Mouse (Mus musculus) thymus, postnatal 36 days (tissue): ENCODE measurements at regions not wholly inside any gene's neighbourhood (a gene's known extent, or its start where the extent isn't known, plus 50 kb on each side); places are given as distances from the start of the nearest gene placed in this dataset.

Source experiments
- DNase-seq, 2 experiments: peaks; one replicate each; pipeline ENCODE4 v3.0.0; 2022; ENCODE audit warnings: mixed read lengths in 2 of 2

DNA sequence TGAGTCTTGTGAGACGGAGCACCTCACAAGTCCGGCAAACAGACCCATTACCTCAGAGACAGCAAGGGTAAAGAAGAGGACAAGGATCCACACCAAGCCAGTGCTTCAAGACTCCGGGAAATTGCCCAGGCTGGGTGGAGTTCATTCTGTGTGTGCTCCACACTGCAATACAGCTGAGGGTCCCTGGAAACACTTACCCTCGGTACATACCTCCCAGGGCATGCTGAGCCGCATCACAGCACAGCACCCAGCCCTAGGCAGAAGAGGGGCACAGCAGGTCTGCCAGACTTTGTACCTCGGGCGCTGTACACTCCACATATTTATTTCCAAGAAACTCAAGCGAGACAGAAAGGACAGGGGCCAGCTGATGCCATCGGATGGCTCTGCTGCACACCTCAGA lies 54.5 kb upstream of the Cmc1 start:
- DNase-seq = no peak

- DNase-seq = no peak
Observed at GRCm38 (mm10) chr9:118206483-118206882, 56.5 kb upstream of the Cmc1 start.

DNA sequence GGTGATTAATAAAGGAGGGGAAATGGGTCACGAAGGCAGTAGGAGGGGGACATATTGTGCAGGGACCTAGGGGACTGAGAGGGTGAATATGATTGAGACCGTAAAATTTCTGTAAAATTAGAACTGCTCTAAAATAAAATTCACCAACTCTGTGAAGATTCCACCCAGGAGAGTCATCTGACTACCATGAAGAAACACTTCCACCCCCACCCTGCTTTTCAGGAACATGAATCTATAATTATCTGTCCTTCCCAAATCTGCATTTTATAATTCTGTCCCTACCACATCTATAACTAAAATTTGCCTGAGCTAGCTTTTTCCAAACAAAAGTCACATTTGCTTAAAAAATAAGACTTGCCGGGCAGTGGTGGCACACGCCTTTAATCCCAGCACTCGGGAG lies 69.7 kb upstream of the Cmc1 start:
- DNase-seq = no peak

GRCm38 (mm10) chr9:118221186-118221585 lies 71.2 kb upstream of the Cmc1 start:
- DNase-seq = no peak

- DNase-seq = no peak
Observed at GRCm38 (mm10) chr9:118227401-118228061, 77.6 kb upstream of the Cmc1 start.

DNA sequence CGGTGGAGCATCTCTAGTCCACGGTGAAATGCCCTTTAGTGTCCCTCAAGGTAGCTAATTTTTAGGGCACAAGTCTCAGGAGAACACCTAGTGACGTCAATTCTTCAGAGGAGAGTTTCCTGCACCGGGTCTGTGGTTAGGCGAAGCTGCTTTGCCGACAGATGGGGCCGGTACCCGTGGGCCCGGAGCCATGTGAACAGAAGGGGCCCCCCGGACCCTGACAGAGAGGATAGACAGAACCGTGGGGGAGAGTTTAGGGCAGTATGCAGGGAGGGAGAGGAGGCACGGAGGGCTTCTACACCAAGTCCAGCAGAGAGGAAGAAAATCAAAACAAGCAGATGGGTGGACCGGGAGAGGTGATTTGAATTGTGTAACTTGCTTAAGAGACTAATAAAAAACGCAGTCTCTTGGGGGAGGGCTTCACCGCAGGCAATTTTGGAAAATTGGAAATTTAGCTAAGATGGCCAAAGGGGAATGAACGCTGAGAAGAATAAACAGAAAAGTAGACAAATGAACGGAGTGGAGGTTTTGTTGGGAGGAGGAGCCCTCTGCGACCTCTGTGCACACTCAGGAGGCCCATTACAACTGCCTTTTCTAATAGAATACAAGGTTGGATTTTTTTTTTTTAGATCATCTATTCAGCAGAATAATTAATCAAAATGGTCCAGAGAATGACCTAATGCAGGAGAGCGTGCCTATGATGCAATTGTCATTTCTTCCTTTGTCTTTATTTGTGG lies 78.9 kb upstream of the Cmc1 start:
- no peak for DNase-seq

DNA sequence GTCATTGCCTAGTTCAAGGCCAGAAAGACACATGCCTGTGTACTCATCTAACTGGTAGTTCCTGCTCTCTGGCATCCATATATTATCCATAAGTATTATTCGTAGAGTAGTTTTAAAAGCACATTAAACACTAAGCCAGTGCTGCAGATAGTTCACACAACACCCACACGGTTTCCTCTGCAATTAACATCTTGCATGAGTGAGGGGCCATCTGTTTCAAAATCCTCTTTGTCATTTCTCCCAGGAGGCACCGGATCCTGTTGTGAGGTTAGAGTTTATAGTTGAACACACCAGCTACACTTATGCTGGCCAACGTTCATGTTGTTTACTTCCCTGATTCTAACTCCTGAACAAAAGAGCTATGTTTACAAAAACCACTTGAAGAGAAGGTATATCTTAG lies 90.7 kb upstream of the Cmc1 start:
- DNase-seq = no peak

DNA sequence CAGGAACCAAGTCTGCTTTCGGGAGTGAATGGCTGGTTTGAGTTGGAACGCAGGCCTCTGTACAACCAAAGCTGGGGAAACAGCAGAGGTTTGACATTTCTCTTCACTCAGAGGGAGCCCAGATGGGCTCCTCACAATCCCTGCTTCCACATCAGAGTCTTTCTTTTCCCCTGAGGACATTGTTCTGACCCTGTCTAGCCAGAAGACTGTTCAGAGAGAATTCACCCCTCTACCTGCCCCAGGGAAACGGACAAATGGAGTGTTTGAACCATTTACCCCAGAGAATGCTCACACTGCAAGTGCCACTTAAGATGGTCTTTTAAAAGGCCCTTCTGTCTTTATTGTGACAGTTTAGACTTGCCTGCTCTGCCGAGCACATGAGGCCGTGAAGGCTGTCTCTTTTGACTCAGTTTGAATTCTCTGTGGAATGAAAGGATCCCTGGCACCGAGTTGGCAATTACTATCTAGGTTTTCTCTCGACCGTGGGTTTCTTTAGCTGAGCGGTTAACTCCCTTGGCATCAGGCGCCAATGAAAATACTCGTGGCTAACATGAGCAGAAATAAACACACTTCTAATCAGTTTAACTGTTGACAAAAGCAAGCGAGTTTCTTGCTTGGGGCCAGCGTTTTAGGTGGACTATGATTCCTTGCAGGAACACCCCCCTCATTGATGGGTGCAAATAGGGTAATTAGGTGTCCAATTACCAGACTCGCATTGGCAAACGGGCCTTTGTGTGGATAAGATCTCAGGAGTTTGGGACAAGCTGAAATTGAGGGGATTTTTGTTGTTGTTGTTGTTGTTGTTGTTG lies 97.0 kb upstream of the Cmc1 start:
- DNase-seq = no peak

DNA sequence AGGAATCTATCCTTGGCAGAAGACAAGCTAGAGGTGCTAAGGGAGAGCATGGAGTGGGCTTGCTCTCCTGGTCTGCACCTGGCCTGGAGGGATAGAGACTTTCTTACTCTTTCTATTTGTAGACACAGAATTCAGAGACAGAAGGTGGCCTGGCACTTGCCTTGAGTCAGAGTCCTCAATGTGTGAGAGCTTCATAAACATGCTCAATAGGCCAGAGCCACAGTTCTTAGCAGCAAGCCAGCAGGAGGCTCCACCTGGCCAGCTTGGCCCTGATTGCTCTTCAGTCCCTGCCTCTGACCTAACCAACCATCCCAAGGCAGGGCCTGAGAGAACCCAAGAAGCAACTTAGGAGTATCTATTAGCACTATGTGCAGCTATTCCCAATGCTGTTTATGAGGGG lies 103.9 kb upstream of the Cmc1 start:
- DNase-seq = no peak

DNA sequence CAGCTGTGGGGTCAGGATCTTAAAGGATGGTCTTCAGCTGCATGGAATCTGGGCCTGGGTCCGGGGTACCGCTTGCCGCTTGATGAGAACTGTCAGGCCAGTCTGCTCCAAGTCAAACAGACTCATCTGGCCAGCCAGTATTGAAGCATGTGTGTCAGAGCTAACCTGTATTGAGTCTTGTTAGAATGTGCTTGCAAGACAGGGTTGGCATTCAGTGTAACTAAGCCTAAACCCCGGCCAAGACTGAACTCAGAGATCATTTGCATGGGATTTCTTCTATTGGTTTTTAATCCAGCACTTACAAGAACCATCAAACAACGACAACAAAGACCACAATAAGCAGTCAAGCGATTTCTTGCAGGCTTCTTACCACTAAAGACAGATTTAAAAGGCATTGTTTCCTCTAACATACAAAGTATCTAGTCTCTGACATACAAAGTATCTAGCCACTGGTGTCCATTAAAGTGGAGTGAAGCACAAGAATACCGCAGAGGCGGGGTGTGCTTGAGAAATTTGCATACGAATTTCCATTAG lies 105.3 kb upstream of the Cmc1 start:
- no peak for DNase-seq

- DNase-seq = no peak
Observed at GRCm38 (mm10) chr9:118255751-118256266, 105.8 kb upstream of the Cmc1 start.

DNA sequence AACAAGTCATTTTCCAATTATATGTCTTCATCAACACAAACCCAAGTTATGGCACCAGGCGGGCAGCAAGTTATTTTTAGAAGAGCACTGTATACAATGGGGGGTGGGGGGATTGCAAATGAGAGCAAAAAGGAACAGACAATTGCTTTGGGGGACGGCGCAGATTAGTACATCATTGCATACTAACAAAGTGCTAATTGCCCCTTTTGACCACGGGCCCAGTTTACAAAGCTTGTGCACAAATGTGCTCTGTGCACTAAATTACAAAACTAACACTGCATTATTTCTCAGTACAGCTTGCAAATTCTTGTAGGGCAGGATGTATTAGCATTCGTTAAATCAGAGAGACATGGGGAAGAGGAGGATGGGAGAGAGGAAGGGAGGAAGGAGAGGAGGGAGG lies 116.3 kb upstream of the Cmc1 start:
- no peak for DNase-seq

DNA sequence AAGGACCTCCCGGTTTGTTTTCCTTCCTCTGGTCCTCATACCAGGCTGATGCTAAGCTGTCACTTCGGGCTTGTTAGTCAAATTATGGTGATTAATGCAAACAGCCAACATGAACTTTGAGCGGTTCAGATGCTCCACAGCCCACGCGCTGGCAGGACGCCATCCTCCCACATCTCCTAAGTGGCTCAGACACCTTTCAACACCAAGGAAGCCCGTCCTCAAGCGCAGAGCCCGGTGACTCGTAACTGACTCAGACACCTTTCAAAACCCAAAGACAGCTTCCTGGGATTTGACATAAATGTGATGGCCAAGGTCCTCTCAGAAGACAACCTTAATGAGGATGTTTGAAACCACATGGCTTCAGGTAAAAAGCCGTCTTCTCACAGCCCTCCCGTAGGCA lies 121.7 kb upstream of the Cmc1 start:
- DNase-seq = no peak

GRCm38 (mm10) chr9:118272713-118273407 lies 122.9 kb upstream of the Cmc1 start:
- no peak for DNase-seq

DNA sequence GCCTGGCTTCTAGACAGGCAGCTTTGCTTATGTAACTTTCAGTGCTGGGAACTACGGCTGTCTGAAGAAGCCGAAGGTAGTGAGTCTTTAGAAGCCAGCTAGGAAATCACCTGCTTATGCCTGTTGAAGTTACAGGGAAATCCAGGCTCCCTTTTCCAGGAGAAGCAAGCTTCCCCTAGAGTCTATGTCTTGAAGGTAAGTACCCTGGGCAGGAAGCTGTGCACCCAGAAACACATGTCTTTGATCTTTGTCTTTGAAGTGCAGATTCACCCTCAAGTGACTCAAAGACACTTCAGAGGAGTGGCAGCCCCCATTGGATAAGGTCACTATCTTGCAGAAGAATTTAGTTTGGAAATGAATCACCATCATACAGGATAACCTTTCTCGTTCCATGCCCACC lies 135.5 kb upstream of the Cmc1 start:
- DNase-seq = no peak

DNA sequence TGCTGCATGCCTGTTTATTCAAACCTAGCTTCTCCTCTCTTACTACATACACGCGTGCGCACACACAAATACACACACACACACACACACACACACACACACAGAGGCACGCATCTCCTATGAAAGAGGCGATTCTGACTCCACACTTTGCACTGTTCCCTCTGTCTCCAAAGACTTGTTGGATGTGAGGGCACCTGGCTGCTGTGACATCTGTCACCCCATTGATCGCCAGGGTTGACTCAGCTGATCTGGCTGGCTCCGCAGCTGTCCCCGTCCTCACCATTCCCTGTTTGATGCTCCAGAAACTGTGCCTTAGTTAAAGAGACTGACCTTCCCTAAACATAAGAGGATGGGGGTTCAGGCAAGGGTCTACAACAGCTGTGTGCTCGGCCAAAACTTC lies 137.6 kb upstream of the Cmc1 start:
- DNase-seq = no peak

GRCm38 (mm10) chr9:118292836-118293235 lies 142.9 kb upstream of the Cmc1 start:
- DNase-seq = no peak

DNA sequence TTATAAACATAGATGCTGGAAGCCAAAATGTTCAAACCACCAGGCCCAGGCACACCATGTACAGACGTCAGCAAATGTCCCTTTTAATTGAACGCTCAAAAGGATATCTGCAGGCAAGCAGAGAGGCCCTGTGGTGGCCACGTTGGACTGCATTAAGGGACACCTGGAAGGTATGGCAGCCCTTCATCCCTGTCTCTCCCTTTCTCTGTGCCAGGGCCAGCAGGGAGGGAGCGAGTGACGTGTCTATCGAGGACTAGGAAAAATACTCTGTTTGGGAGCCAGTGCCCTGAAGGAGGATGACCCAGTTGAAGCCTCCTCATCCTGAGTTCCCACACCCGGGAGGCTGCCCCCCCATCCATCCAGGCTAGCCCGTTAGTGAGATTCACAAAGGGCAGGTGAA lies 144.0 kb upstream of the Cmc1 start:
- DNase-seq = no peak

GRCm38 (mm10) chr9:118302785-118303384 lies 152.9 kb upstream of the Cmc1 start:
- DNase-seq = no peak

DNA sequence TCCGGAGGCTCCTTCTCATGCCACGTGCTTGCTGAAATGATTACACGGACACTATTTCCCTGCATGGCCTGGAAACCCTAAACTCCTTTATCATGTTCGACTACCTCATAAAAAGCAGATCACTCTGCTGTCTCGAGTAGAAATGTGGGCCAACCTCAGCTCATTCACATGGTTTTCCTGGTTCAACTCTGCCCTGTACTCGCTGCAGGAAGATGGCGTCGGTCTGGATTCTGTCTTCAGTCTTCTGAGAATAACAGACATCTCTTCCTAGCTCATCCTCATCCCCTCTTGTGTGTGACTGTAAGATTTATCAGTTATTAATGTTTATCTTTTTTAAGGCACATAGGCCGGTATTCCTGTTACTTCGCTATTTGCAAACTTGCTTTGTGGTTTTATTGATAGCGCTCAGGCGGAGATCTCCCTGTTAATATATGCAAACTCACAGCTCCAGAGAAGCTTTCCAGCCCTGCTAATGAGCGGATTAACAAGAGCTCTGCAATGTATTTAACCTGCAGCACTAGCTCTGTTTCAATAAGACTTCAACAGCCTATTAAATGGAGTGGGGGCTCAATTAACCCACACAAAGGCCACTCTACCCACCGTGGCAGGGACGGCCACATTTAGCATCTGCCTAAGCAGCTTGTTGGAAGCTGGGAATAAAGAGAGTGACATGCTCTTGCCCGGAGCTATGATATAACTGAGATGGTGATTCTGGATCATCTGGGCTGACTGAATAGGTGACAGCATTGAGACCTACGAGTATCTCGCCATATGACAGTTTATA lies 159.5 kb upstream of the Eomes start:
- no peak for DNase-seq

DNA sequence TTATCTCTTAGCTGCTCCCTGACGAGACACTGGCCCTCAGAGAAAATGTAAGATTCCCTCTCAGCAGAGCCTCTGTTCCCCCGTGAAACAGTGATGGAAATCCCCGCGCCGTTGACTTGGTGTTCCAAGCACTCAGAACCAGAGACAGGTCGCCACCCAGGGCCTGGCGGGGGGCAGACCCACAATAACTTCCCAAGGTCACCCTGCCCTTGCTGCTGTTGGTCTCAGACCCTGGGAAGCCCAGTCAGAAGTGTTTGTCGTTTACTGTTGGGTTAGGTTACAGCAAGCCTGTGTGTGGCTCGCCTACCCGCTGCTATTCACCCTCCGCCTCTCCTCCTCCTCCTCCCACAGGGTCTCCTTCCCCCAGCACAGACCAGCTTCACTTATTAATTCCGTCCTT lies 154.2 kb upstream of the Eomes start:
- no peak for DNase-seq

DNA sequence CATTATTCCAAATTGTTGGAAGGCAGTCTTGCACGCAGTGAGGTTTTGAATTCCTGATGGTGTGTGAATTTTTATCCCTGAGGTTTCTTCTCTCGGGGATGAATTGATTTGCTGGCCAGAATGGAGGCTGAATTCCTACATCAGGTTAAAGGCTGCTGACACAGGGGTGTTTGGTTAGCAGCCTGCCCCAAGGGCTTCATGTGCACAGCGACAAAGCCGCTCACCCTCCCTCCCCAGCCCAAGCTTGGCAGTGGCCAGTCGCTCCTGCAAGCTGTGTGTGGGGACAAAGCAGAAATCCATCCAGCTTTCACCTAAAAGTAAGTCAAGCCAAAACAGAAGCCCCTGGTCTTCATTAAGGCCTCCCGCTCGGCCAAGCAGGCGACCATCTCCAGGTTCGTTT lies 151.4 kb upstream of the Eomes start:
- no peak for DNase-seq
